Mouse (Mus musculus) testis, adult 2 months (tissue): ENCODE data around the gene Gsdma.

Experiments
- CTCF ChIP-seq: fragments of 200-500 bp; IDR thresholded peaks from 2 replicates; pipeline ENCODE4 v1.5.1; 2012; ENCODE audit warnings: low read depth, mild to moderate bottlenecking, inconsistent platforms, low read length, moderate library complexity; ENCODE audit not compliant: control insufficient read depth, insufficient read depth, insufficient replicate concordance
- POLR2A ChIP-seq: fragments of 200-500 bp; IDR thresholded peaks from 2 replicates; pipeline ENCODE4 v1.6.1; 2012; ENCODE audit warnings: low read depth, mild to moderate bottlenecking, inconsistent platforms, low read length, moderate library complexity; ENCODE audit not compliant: control insufficient read depth

DNA sequence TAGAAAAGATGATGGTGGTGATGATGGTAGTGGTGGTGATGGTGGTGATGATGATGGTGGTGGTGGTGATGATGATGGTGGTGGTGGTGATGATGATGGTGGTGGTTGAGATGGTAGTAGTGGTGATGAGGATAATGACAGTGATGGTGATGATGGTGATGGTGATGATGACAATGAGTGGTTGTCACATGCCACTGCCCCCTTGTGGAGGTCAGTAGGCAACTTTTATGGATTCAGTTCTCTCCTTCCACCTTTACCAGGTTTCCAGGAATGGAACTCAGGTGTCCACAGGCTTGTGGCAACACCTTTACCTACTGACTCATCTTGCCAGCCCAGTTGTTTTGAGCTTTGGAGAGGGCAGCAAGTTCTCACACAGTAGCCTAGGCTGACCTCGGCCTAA is 15.9 kb downstream of the Gsdma start:
- TF ChIP-seq POLR2A (no peak), CTCF (no peak)
